Mouse (Mus musculus): ENCODE results near the gene Smg1. TPM values are rescaled to one million over a fixed set of nuclear protein-coding genes. Genes with fewer than 3 reads are reported as not detected.

Gene Smg1
- polyA plus RNA-seq, 1 experiment, result 43.7 TPM

- Histone ChIP-seq H3K27me3 (ENCODE audit: control insufficient read depth, insufficient read depth, low read length) (no peaks in the 10 kb centered on the region), H3K27ac (ENCODE audit: control insufficient read depth, insufficient read depth, low read depth, low read length) (no peak overlapping the region), H3K4me1 (ENCODE audit: control insufficient read depth, insufficient read depth, low read length) (peaks cover 2% of the 10 kb centered on the region; the same call in 1 of the 2 replicates), H3K36me3 (ENCODE audit: control insufficient read depth, insufficient read depth, low read length) (no peaks in the 10 kb centered on the region), H3K4me3 (ENCODE audit: control insufficient read depth, low read depth, low read length) (no peak overlapping the region)
- TF ChIP-seq CTCF (IDR thresholded peaks at IDR 0.05; ENCODE audit: control insufficient read depth, insufficient read depth, insufficient replicate concordance, low read depth, low read length) (no peak), POLR2A (IDR thresholded peaks at IDR 0.05; ENCODE audit: control insufficient read depth, low read depth, low read length) (no peak)
These were observed 6.1 kb upstream of the Smg1 start for GRCm38 (mm10) chr7:118249563-118249962.

GRCm38 (mm10) chr7:118248069-118248468 is 4.6 kb upstream of the Smg1 start:
- Histone ChIP-seq H3K4me1 (ENCODE audit: control insufficient read depth, insufficient read depth, low read length) (peaks cover 8% of the 10 kb centered on the region), H3K27ac (ENCODE audit: control insufficient read depth, insufficient read depth, low read depth, low read length) (no peak overlapping the region), H3K27me3 (ENCODE audit: control insufficient read depth, insufficient read depth, low read length) (no peaks in the 10 kb centered on the region), H3K36me3 (ENCODE audit: control insufficient read depth, insufficient read depth, low read length) (no peaks in the 10 kb centered on the region), H3K4me3 (ENCODE audit: control insufficient read depth, low read depth, low read length) (no peak overlapping the region)
- TF ChIP-seq CTCF (IDR thresholded peaks at IDR 0.05; ENCODE audit: control insufficient read depth, insufficient read depth, insufficient replicate concordance, low read depth, low read length) (no peak), POLR2A (IDR thresholded peaks at IDR 0.05; ENCODE audit: control insufficient read depth, low read depth, low read length) (no peak)

GRCm38 (mm10) chr7:118245260-118245659 is 1.8 kb upstream of the Smg1 start:
- no peak overlapping the region for H3K27ac ChIP-seq (ENCODE audit: control insufficient read depth, insufficient read depth, low read depth, low read length)
- H3K4me3 ChIP-seq (ENCODE audit: control insufficient read depth, low read depth, low read length), result peak overlapping the region; percentile 96; the same call in 1 of the 2 replicates
- no peaks in the 10 kb centered on the region for H3K27me3 ChIP-seq (ENCODE audit: control insufficient read depth, insufficient read depth, low read length)
- peaks cover 6% of the 10 kb centered on the region for H3K4me1 ChIP-seq (ENCODE audit: control insufficient read depth, insufficient read depth, low read length)
- TF ChIP-seq CTCF (IDR thresholded peaks at IDR 0.05; ENCODE audit: control insufficient read depth, insufficient read depth, insufficient replicate concordance, low read depth, low read length), result no peak
- no peak for TF ChIP-seq POLR2A (IDR thresholded peaks at IDR 0.05; ENCODE audit: control insufficient read depth, low read depth, low read length)
- H3K36me3 ChIP-seq (ENCODE audit: control insufficient read depth, insufficient read depth, low read length), result no peaks in the 10 kb centered on the region

DNA sequence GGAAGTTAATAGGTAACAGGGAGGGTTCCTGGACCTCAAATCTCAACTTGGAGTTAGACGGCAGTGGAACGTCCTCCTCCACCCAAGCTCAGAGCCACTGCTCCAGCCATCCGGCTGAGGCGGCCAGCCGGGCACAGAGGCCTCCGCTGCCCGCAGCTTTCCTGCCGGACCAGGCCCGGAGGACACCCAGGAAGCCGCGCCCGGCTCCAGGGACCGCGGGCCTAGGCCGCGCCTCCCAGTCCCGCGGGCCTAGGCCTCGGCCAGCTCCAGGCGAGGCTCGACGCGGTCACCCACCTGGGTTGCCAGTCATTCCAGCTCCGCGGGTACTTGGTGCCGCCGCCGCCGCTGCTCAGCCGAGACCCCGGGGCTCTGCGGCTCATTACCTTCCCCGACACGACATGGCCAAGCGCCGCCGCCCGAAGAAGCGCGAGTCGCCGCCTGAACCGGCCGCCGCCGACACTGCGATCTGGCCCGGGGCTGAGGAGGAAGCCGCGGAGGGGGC is 508 bp downstream of the Smg1 start:
- no peaks in the 10 kb centered on the region for H3K27me3 ChIP-seq (ENCODE audit: control insufficient read depth, insufficient read depth, low read length)
- peaks cover 6% of the 10 kb centered on the region for H3K4me1 ChIP-seq (ENCODE audit: control insufficient read depth, insufficient read depth, low read length)
- TF ChIP-seq POLR2A (IDR thresholded peaks at IDR 0.05; ENCODE audit: control insufficient read depth, low read depth, low read length), result no peak
- H3K36me3 ChIP-seq (ENCODE audit: control insufficient read depth, insufficient read depth, low read length), result no peaks in the 10 kb centered on the region
- peak overlapping the region; percentile 90 for H3K27ac ChIP-seq (ENCODE audit: control insufficient read depth, insufficient read depth, low read depth, low read length)
- peak overlapping the region; percentile 82 for H3K4me3 ChIP-seq (ENCODE audit: control insufficient read depth, low read depth, low read length)

- Histone ChIP-seq H3K4me3 (ENCODE audit: control insufficient read depth, low read depth, low read length) (peak overlapping the region; percentile 82; the same call in 1 of the 2 replicates), H3K36me3 (ENCODE audit: control insufficient read depth, insufficient read depth, low read length) (no peaks in the 10 kb centered on the region), H3K27ac (ENCODE audit: control insufficient read depth, insufficient read depth, low read depth, low read length) (no peak overlapping the region), H3K4me1 (ENCODE audit: control insufficient read depth, insufficient read depth, low read length) (peaks cover 6% of the 10 kb centered on the region), H3K27me3 (ENCODE audit: control insufficient read depth, insufficient read depth, low read length) (no peaks in the 10 kb centered on the region)
- TF ChIP-seq POLR2A (IDR thresholded peaks at IDR 0.05; ENCODE audit: control insufficient read depth, low read depth, low read length) (no peak), CTCF (IDR thresholded peaks at IDR 0.05; ENCODE audit: control insufficient read depth, insufficient read depth, insufficient replicate concordance, low read depth, low read length) (no peak)
These were observed 1.2 kb downstream of the Smg1 start for GRCm38 (mm10) chr7:118242309-118242708.

DNA sequence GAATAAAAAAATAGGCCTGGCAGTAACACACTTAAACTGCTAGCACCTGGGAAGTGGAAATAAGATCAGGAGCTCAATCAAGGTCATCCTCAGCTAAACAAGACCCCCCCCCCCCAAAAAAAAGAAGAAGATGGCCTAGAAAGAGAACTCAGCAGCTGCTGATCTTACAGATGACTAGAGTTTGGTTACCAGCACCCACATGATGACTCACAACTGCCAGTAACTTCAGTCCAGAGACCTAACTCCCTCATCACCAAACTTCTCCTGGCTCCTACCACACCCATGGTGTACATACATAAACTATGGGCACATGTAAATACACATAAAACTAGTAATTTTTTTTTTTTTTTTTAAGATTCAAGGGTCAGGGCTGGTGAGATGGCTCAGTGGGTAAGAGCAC is 3.1 kb downstream of the Smg1 start:
- Histone ChIP-seq H3K27ac (ENCODE audit: control insufficient read depth, insufficient read depth, low read depth, low read length) (no peak overlapping the region), H3K4me3 (ENCODE audit: control insufficient read depth, low read depth, low read length) (no peak overlapping the region), H3K36me3 (ENCODE audit: control insufficient read depth, insufficient read depth, low read length) (no peaks in the 10 kb centered on the region), H3K27me3 (ENCODE audit: control insufficient read depth, insufficient read depth, low read length) (no peaks in the 10 kb centered on the region), H3K4me1 (ENCODE audit: control insufficient read depth, insufficient read depth, low read length) (peaks cover 6% of the 10 kb centered on the region)
- TF ChIP-seq CTCF (IDR thresholded peaks at IDR 0.05; ENCODE audit: control insufficient read depth, insufficient read depth, insufficient replicate concordance, low read depth, low read length) (no peak), POLR2A (IDR thresholded peaks at IDR 0.05; ENCODE audit: control insufficient read depth, low read depth, low read length) (no peak)

DNA sequence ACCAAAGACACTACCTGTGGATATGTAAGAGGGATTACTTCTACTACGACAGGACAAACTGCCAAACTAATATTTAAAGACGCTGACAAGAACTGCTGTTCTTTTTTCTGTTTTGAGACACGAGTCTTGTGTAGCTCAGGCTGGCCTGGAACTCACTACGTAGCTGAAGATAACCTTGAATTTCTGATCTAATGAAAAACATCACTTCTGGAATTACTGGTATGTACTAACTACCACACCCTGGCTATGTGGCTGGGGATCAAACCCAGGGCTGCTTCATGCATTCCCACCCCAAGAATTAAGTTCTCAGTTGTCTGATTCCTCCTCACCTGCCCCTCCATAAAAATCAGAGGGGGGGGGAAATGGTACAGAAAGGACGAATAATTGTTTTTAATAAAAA is 3.5 kb downstream of the Smg1 start:
- no peak overlapping the region for H3K4me3 ChIP-seq (ENCODE audit: control insufficient read depth, low read depth, low read length)
- H3K36me3 ChIP-seq (ENCODE audit: control insufficient read depth, insufficient read depth, low read length), result no peaks in the 10 kb centered on the region
- H3K27me3 ChIP-seq (ENCODE audit: control insufficient read depth, insufficient read depth, low read length), result no peaks in the 10 kb centered on the region
- TF ChIP-seq CTCF (IDR thresholded peaks at IDR 0.05; ENCODE audit: control insufficient read depth, insufficient read depth, insufficient replicate concordance, low read depth, low read length) (no peak), POLR2A (IDR thresholded peaks at IDR 0.05; ENCODE audit: control insufficient read depth, low read depth, low read length) (no peak)
- H3K4me1 ChIP-seq (ENCODE audit: control insufficient read depth, insufficient read depth, low read length), result peaks cover 6% of the 10 kb centered on the region
- no peak overlapping the region for H3K27ac ChIP-seq (ENCODE audit: control insufficient read depth, insufficient read depth, low read depth, low read length)

DNA sequence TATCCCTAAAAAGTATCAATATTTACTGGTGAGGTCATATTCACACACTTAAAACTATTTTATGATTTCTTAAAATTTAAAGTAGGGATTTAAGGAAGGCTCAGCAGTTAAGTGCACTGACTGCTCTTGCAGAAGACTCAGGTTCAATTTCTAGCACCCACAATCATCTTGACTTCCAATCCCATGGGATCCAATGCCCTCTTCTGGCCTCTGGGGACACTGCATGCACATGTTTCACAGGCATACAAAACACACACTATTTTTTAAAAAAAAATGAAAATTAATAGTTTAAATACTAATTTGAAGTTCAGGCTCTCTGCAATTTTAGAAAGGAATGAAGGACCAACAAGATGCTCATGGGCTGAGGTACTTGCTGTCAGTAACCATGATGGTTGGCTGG is 6.5 kb downstream of the Smg1 start:
- TF ChIP-seq CTCF (IDR thresholded peaks at IDR 0.05; ENCODE audit: control insufficient read depth, insufficient read depth, insufficient replicate concordance, low read depth, low read length) (no peak), POLR2A (IDR thresholded peaks at IDR 0.05; ENCODE audit: control insufficient read depth, low read depth, low read length) (no peak)
- Histone ChIP-seq H3K36me3 (ENCODE audit: control insufficient read depth, insufficient read depth, low read length) (no peaks in the 10 kb centered on the region), H3K4me1 (ENCODE audit: control insufficient read depth, insufficient read depth, low read length) (no peaks in the 10 kb centered on the region), H3K4me3 (ENCODE audit: control insufficient read depth, low read depth, low read length) (no peak overlapping the region), H3K27me3 (ENCODE audit: control insufficient read depth, insufficient read depth, low read length) (no peaks in the 10 kb centered on the region), H3K27ac (ENCODE audit: control insufficient read depth, insufficient read depth, low read depth, low read length) (no peak overlapping the region)

Measured in testis, adult 2 months (tissue).